Mouse (Mus musculus) thymus, adult 2 months (tissue): ENCODE data around the gene Gdpd3. TPM values are rescaled to one million over a fixed set of nuclear protein-coding genes. Genes with fewer than 3 reads are reported as not detected.

Experiments used
- DNase-seq: peaks from one replicate; pipeline ENCODE4 v3.0.0; 2021
- H3K27ac ChIP-seq: fragments of 200-500 bp; 2 replicates; pipeline ENCODE4 v1.5.1; 2012; ENCODE audit warnings: low read length, control low read depth; ENCODE audit not compliant: control insufficient read depth, insufficient read depth
- H3K27me3 ChIP-seq: fragments of 200-500 bp; 2 replicates; pipeline ENCODE4 v1.6.1; 2012; ENCODE audit warnings: mild to moderate bottlenecking, low read length, moderate library complexity, mixed read lengths; ENCODE audit not compliant: control insufficient read depth, insufficient read depth
- H3K36me3 ChIP-seq: fragments of 200-500 bp; 2 replicates; pipeline ENCODE4 v1.6.1; 2012; ENCODE audit warnings: mild to moderate bottlenecking, low read length, moderate library complexity; ENCODE audit not compliant: control insufficient read depth, insufficient read depth
- H3K4me1 ChIP-seq: fragments of 200-500 bp; replicated peaks from 2 replicates; pipeline ENCODE4 v1.6.1; 2012; ENCODE audit warnings: low read length; ENCODE audit not compliant: control insufficient read depth, insufficient read depth
- H3K4me3 ChIP-seq: fragments of 200-500 bp; 2 replicates; pipeline ENCODE4 v1.5.1; 2012; ENCODE audit warnings: mild to moderate bottlenecking, low read length, control low read depth, moderate library complexity; ENCODE audit not compliant: control insufficient read depth, insufficient read depth
- CTCF ChIP-seq: fragments of 200-500 bp; IDR thresholded peaks from 2 replicates; pipeline ENCODE4 v1.5.1; 2012; ENCODE audit warnings: mild to moderate bottlenecking, control low read depth, low read length, moderate library complexity, borderline replicate concordance; ENCODE audit not compliant: control insufficient read depth, poor library complexity, insufficient read depth; ENCODE audit errors: extremely low read depth
- POLR2A ChIP-seq: fragments of 200-500 bp; IDR thresholded peaks from 2 replicates; pipeline ENCODE4 v1.6.1; 2012; ENCODE audit warnings: mild to moderate bottlenecking, low read length, control low read depth, moderate library complexity; ENCODE audit not compliant: control insufficient read depth, poor library complexity, insufficient read depth; ENCODE audit errors: extremely low read depth
- WGBS: fragments of 180-500 bp; shearing (Covaris S2); methylation state at CpG from one replicate; pipeline ENCODE4 v1.1.7; 2018; 5-methylcytosine and 5-hydroxymethylcytosine counted together
- polyA plus RNA-seq: library from polyadenylated mRNA; depleted of rRNA; stranded (reverse); fragments of >200 nt; gene quantifications from 2 replicates; pipeline ENCODE4 v1.2.3, GENCODE M21; 2012

Gene Gdpd3
- polyA plus RNA-seq, 1 experiment: 15.7 TPM

DNA sequence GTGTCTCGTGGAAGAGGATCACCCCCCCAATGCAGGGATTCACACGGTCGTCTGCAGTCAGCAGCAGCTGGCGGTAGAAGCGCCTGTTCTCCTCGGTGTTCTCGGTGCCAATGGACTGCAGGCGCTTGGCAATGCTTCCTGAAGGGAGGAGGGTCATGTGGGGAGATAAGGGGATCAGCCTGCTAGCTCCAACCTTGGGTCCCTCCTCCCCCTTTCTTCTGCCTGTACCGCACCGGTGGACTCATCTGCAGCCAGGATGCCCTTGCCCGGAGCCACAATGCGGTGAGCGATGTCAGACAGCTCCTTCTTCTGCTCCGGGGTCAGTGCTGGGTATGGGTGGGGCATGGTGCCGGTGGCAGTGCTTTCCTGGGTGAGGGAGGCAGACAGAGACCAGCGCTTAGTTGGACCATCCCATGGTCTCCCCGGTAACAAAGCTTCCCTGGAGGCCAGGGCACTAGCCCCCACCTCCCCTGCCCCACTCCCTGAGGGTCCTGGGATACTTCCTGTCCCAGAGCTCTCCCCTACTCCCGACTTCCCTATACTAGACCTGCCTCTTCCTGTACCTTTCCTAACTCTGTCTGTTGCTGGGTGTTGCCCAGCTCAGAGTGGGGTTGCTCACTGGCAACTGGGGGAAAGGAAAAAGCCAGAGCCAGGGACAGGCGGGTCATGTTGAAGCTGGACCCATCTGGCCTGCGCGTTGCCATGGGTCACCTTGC lies 31.4 kb downstream of the Gdpd3 start, which contains the start of gene Fam57b:
TSS of gene Fam57b (plus strand) at position 258 of the 716 bp plus-strand sequence.
- Histone ChIP-seq H3K27me3 (no peaks in the 10 kb centered on the region), H3K4me3 (peak within 1 kb of the TSS; percentile 84), H3K4me1 (peaks cover 37% of the 10 kb centered on the region), H3K27ac (peak within 1 kb of the TSS; percentile 72), H3K36me3 (no peaks in the 10 kb centered on the region)
- 48% methylated on average over 21 of the region's 21 CpGs for WGBS
- DNase-seq: no peak
- TF ChIP-seq POLR2A (no peak), CTCF (no peak)

DNA sequence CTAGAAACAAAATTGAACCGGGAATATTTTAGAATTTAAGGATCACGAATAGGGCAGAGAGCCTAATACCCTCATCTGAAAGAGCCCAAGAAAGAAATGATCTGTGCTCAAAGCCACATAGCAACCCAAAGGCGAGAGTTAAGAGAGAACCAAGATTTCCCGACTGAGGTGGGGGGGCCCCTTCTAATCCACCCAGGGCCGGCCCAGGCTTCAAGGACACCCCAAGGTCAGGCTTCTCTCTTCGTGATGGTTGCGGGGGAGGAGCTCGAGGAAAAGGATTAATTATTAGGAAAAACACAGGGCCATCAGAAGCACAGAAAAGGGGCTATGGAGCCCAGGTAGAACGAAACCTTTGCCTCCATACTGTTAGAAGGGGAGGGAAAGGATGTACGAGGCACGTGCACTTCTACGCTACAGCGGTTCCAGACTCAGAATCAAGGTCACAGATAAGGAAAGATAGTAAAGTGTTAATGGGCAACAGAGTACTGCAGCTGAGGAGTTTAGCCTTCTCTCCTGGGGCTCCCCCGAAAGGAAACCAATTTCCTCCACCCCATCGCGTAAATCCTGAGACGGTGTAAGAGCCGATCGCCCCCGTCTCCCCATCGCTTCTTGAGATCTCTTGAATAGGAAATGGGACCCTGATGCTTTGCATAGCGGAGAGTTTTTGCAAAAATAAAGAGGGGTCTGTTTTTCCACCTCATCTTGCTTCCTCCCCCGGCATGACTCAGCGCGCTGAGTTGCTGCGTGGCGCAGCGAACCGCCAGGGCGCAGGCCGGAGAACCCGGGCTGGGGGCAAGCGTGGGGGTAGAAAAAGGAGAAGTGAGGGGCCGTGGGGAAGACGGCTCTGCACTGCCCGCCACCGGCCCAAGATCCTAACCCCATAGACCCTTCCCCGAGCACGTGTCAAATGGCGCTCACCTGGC lies 32.3 kb downstream of the Gdpd3 start:
- DNase-seq: peak; percentile 58
- no peaks in the 10 kb centered on the region for H3K36me3 ChIP-seq
- WGBS: 1% methylated on average over 40 of the region's 40 CpGs
- H3K27me3 ChIP-seq: no peaks in the 10 kb centered on the region
- H3K27ac ChIP-seq: peak overlapping the region; percentile 72
- TF ChIP-seq POLR2A (no peak), CTCF (no peak)
- peak overlapping the region; percentile 84 for H3K4me3 ChIP-seq
- H3K4me1 ChIP-seq: peaks cover 31% of the 10 kb centered on the region

DNA sequence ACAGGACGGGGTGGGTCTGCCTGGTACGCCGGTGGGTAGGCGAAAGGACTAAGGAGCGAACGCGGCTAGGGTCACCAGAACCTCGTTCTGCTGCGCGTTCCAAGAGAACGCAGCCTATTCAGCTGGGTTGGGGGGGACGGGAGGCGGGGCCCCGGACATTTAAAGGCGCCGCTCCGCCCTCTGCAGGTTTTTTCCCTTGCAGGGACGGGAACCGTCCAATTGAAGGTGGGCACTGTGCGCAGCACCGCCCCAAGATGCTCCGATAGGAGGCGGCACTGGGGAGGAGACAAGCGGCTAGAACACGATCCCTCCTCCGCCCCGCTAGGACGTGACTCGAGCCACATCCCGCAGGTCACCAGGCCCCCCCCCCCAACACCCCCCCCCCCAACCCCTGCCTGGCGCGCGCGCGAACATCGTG lies 32.9 kb downstream of the Gdpd3 start:
- Histone ChIP-seq H3K36me3 (no peaks in the 10 kb centered on the region), H3K27me3 (no peaks in the 10 kb centered on the region), H3K4me1 (peaks cover 25% of the 10 kb centered on the region), H3K4me3 (peak overlapping the region; percentile 84), H3K27ac (peak overlapping the region; percentile 72)
- TF ChIP-seq POLR2A (peak; percentile 89), CTCF (peak; percentile 71)
- peak; percentile 95 for DNase-seq
- under 1% methylated on average over 32 of the region's 36 CpGs for WGBS

DNA sequence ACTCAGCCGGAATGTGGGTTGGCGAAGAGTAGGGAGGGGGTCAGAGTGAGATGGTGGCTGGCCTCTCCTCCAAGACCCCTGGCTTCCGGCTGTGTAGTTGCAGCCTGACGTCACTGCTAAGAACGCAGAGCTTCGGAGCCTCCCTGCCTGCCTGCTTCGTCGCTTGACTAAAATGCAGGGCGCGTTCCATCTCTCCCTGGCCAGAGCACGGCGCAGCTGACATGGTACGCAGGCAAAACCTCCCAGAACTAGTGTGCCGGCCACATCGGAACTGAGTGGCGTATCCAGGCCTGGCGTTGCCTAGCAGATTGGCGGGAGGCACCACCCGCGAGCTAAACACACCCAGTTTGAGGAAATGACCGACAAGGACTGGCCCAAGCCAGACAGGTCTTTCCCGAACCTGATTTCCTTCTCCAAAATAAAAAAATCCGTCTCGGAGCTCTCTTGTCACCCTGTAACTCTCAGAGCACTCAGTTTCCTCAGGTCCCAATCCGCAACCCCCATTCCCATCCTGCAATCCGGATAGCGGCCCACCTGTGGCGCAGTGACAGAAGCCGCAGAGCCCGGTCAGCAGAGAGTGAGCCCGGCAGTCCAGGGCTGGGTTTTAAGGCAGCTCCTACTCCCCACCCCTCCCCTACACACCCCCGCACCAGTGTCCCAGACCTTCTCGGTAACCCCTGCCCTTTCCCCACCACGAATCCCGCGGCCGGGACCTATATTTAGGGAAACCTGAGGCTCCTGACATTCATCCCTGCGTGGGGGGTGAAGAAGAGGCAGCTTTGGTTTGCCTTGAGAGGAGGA lies 33.5 kb downstream of the Gdpd3 start:
- TF ChIP-seq POLR2A (peak; percentile 43), CTCF (peak; percentile 49; the same call in 1 of the 2 replicates)
- Histone ChIP-seq H3K36me3 (no peaks in the 10 kb centered on the region), H3K27ac (peak overlapping the region; percentile 61), H3K4me3 (peak overlapping the region; percentile 50), H3K4me1 (peaks cover 20% of the 10 kb centered on the region), H3K27me3 (no peaks in the 10 kb centered on the region)
- DNase-seq: no peak
- 9% methylated on average over 35 of the region's 38 CpGs for WGBS

DNA sequence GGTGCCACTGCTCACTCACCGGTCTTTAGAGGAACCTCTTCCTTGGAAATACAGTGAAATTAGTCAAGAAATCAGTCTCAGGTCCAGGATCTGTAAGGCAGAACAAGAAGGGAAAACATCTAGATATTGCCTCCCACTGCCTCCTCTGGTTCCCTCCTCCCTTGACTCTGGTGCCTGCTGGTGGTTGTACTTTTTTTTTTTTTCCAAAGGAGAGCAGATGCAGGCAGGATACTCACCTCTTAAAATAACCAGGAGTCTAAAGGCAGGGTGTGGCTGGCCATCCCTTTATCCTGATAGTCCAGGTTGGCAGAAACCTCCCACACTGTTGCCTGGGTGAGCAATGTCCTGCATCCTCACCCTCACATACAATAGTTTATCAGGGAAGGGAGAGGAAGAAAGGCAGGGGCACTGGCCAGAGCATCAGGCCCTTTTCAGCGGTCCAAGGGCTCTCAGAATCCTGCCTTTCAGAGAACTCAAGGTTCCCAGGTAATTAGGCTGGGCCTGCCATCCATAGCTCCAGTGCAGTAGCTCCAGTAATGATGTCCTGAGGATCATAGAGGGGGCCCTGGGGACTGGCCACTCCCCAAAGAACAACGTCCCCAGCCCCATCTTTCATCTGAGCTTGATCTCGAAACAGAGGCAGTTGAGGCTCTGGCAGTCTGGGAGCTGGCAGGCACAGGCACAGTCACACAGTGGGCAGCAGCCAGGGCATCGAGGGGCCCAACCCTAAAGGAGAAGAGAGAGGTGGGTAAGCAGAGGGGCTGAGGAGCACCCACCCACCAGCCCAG lies 34.3 kb downstream of the Gdpd3 start:
- DNase-seq: no peak
- Histone ChIP-seq H3K27ac (no peak overlapping the region), H3K27me3 (no peaks in the 10 kb centered on the region), H3K4me1 (peaks cover 19% of the 10 kb centered on the region), H3K4me3 (no peak overlapping the region; the same call in 1 of the 2 replicates), H3K36me3 (no peaks in the 10 kb centered on the region)
- WGBS: 87% methylated on average over 5 of the region's 5 CpGs
- TF ChIP-seq CTCF (no peak), POLR2A (no peak)

DNA sequence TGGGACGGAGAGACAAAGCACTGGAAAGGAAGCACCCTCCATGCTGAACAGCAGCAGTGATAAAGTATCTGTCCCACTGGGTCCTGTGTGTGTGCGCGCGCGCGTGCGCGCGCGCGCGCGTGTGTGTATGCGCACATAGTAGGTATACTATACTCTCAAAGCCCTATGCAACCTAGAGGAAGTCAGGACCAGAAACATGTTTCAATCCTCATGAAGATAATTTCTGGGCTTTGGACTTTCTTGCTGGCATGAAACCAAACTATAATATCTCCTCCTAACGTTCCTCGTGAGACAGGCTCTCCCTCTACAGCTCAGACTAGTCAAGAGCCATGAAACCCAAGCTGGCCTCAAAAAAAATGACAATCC lies 34.9 kb downstream of the Gdpd3 start:
- H3K4me1 ChIP-seq: peaks cover 19% of the 10 kb centered on the region
- H3K4me3 ChIP-seq: no peak overlapping the region

More for the DNA sequence above, 34.9 kb downstream of the Gdpd3 start:
- 98% methylated on average over 16 of the region's 16 CpGs for WGBS
- no peak overlapping the region for H3K27ac ChIP-seq
- TF ChIP-seq POLR2A (no peak), CTCF (no peak)
- H3K27me3 ChIP-seq: no peaks in the 10 kb centered on the region
- no peaks in the 10 kb centered on the region for H3K36me3 ChIP-seq
- DNase-seq: no peak
